Mouse (Mus musculus) olfactory bulb, adult 2 months (tissue): ENCODE data around the gene Lrrc8c. TPM values are rescaled to one million over a fixed set of nuclear protein-coding genes. Genes with fewer than 3 reads are reported as not detected.

Experiments
- H3K27ac ChIP-seq: fragments of 200-500 bp; 2 replicates; pipeline ENCODE4 v1.5.1; 2012; ENCODE audit warnings: low read depth, low read length; ENCODE audit not compliant: insufficient read depth
- H3K4me1 ChIP-seq: fragments of 200-500 bp; 2 replicates; pipeline ENCODE4 v1.6.1; 2012; ENCODE audit warnings: low read length; ENCODE audit not compliant: control insufficient read depth, insufficient read depth
- H3K4me3 ChIP-seq: fragments of 200-500 bp; 2 replicates; pipeline ENCODE4 v1.5.1; 2012; ENCODE audit warnings: mild to moderate bottlenecking, low read depth, low read length, moderate library complexity; ENCODE audit not compliant: insufficient read depth
- CTCF ChIP-seq: fragments of 200-500 bp; IDR thresholded peaks from 2 replicates; pipeline ENCODE4 v1.5.1; 2012; ENCODE audit warnings: low read depth, mild to moderate bottlenecking, low read length, moderate library complexity; ENCODE audit not compliant: insufficient read depth
- POLR2A ChIP-seq: fragments of 200-500 bp; IDR thresholded peaks from 2 replicates; pipeline ENCODE4 v1.6.1; 2012; ENCODE audit warnings: mild to moderate bottlenecking, low read depth, low read length, moderate library complexity; ENCODE audit not compliant: insufficient read depth
- WGBS: fragments of 180-500 bp; shearing (Covaris S2); methylation state at CpG from one replicate; pipeline ENCODE4 v1.1.7; 2018; 5-methylcytosine and 5-hydroxymethylcytosine counted together
- polyA plus RNA-seq: library from polyadenylated mRNA; stranded (reverse); fragments of >200 nt; gene quantifications from 2 replicates; pipeline ENCODE4 v1.2.4, GENCODE M21; 2012; ENCODE audit warnings: low replicate concordance; ENCODE audit not compliant: missing spikeins, insufficient read depth, insufficient read length

Gene Lrrc8c
- polyA plus RNA-seq, 1 experiment, result not detected

GRCm38 (mm10) chr5:105536172-105536571 lies 17.0 kb downstream of the Lrrc8c start:
- 92% methylated on average over 2 of the region's 2 CpGs for WGBS
- Histone ChIP-seq H3K4me3 (no peak overlapping the region), H3K4me1 (no peaks in the 10 kb centered on the region; the same call in 1 of the 2 replicates), H3K27ac (no peak overlapping the region)
- TF ChIP-seq POLR2A (no peak), CTCF (no peak)

- Histone ChIP-seq H3K4me3 (no peak overlapping the region), H3K4me1 (no peaks in the 10 kb centered on the region), H3K27ac (no peak overlapping the region)
- no peak for TF ChIP-seq CTCF
- no peak for TF ChIP-seq POLR2A
- WGBS, result 83% methylated on average over 11 of the region's 11 CpGs
Measured at GRCm38 (mm10) chr5:105537101-105537723, 18.0 kb downstream of the Lrrc8c start.

GRCm38 (mm10) chr5:105541051-105541450 lies 21.9 kb downstream of the Lrrc8c start:
- TF ChIP-seq POLR2A, result no peak
- no peak for TF ChIP-seq CTCF
- no peak overlapping the region for H3K27ac ChIP-seq
- 95% methylated on average over 7 of the region's 7 CpGs for WGBS
- H3K4me3 ChIP-seq, result no peak overlapping the region
- no peaks in the 10 kb centered on the region for H3K4me1 ChIP-seq

DNA sequence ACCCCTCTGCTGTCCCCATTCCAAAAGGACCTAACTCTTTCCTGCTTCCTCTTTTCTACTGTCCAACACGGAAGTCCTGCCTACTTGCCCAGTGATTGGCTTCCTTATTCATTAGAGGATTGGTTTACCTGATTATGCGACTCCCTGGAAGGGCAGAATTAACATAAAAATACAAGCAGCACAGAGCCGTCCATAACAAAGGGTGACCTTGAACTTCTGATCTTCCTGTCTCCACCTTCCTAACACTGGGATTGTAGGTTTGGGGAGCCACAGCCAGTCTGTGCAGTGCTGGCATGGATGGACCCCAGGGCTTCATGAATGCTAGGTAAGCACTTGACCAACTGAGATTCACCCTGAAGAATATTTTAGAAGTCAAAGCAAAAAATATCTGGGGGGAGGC lies 25.9 kb downstream of the Lrrc8c start:
- no peak for TF ChIP-seq CTCF
- TF ChIP-seq POLR2A, result no peak
- H3K4me3 ChIP-seq, result no peak overlapping the region
- H3K4me1 ChIP-seq, result no peaks in the 10 kb centered on the region
- H3K27ac ChIP-seq, result no peak overlapping the region
- WGBS, result 60% methylated on average over 3 of the region's 3 CpGs

DNA sequence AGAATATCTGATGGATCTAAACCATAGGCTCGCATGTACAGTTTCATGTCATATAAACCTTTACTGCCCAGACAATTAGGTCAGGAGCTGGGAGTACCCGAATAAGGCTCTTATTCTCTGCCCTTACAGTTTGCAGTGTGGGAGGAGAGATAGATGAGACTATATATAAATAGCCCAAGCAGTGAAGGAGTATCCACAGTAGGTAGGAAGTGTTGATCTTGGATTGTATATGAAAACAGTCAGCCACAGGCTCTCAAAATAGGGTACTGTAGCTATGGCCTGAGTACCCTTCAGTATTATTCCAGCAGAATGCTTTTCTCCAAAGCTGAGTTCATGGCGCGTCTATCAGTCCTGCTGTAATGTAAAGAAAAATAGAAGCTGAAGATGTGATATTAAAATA lies 27.9 kb downstream of the Lrrc8c start:
- TF ChIP-seq CTCF (no peak), POLR2A (no peak)
- 83% methylated on average over 4 of the region's 4 CpGs for WGBS
- H3K27ac ChIP-seq, result no peak overlapping the region
- no peak overlapping the region for H3K4me3 ChIP-seq
- H3K4me1 ChIP-seq, result no peaks in the 10 kb centered on the region

DNA sequence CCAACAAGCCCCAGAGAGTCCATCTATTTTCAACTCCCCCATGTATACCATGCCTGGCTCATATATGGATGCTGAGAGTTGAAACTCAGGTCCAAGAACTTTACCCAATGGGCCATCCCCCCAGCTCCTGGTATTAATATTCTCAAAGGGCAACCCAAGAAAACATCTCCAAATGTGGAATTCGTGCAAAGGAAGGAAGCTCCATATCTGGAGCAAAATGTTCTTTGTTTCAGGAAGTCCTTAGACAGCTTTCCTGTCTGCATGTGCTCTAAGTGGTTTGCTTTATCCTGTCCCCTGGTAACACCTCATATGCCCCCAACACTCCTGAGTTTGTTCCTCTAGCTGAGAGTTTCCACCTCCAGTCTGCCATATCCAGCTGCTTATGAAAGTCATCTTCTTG lies 32.6 kb downstream of the Lrrc8c start:
- no peak for TF ChIP-seq POLR2A
- TF ChIP-seq CTCF, result no peak
- WGBS, result 71% methylated on average over 1 of the region's 1 CpGs
- Histone ChIP-seq H3K27ac (no peak overlapping the region), H3K4me1 (no peaks in the 10 kb centered on the region), H3K4me3 (no peak overlapping the region)

GRCm38 (mm10) chr5:105556291-105556690 lies 37.1 kb downstream of the Lrrc8c start:
- no peaks in the 10 kb centered on the region for H3K4me1 ChIP-seq
- TF ChIP-seq POLR2A, result no peak
- no peak for TF ChIP-seq CTCF
- H3K27ac ChIP-seq, result no peak overlapping the region
- WGBS, result 87% methylated on average over 6 of the region's 6 CpGs
- no peak overlapping the region for H3K4me3 ChIP-seq

- TF ChIP-seq POLR2A (no peak), CTCF (no peak)
- no peak overlapping the region for H3K27ac ChIP-seq
- WGBS, result 88% methylated on average over 3 of the region's 3 CpGs
Measured at GRCm38 (mm10) chr5:105557346-105557745, 38.2 kb downstream of the Lrrc8c start.

GRCm38 (mm10) chr5:105557777-105558240 lies 38.6 kb downstream of the Lrrc8c start:
- no peak overlapping the region for H3K27ac ChIP-seq
- 51% methylated on average over 4 of the region's 4 CpGs for WGBS
- no peaks in the 10 kb centered on the region for H3K4me1 ChIP-seq
- H3K4me3 ChIP-seq, result no peak overlapping the region
- TF ChIP-seq POLR2A (no peak), CTCF (no peak)

More at GRCm38 (mm10) chr5:105557346-105557745, 38.2 kb downstream of the Lrrc8c start:
- H3K4me3 ChIP-seq, result no peak overlapping the region
- H3K4me1 ChIP-seq, result no peaks in the 10 kb centered on the region
